Mouse (Mus musculus) myocyte (in vitro differentiated cells): ENCODE data around the gene Eif4b.

ENCODE experiments used
- CEBPB ChIP-seq: IDR thresholded peaks from 2 replicates; pipeline ENCODE4 v1.6.1; 2011; ENCODE audit warnings: mild to moderate bottlenecking, moderate library complexity; ENCODE audit not compliant: poor library complexity, insufficient read depth, severe bottlenecking
- E2F4 ChIP-seq: IDR thresholded peaks from one replicate; pipeline ENCODE4 v1.6.1; 2011; ENCODE audit warnings: mild to moderate bottlenecking, control low read depth, moderate library complexity; ENCODE audit not compliant: insufficient read depth
- MAX ChIP-seq: IDR thresholded peaks from one replicate; pipeline ENCODE4 v1.6.1; 2011; ENCODE audit warnings: low read depth, mild to moderate bottlenecking, control low read depth
- MYOD1 ChIP-seq, 3 experiments: IDR thresholded peaks; one replicate each; pipeline ENCODE4 v1.6.1; 2011; ENCODE audit warnings: control low read depth in 2 of 3, low read depth in 2 of 3, mild to moderate bottlenecking in 2 of 3, moderate library complexity in 1 of 3; ENCODE audit not compliant: insufficient read length in 2 of 3, control insufficient read depth in 1 of 3
- POLR2A ChIP-seq: IDR thresholded peaks from one replicate; pipeline ENCODE4 v1.6.1; 2011; ENCODE audit warnings: low read depth, mild to moderate bottlenecking, control low read depth, moderate library complexity; ENCODE audit not compliant: insufficient read length
- POLR2AphosphoS2 ChIP-seq: IDR thresholded peaks from one replicate; pipeline ENCODE4 v1.6.1; 2011; ENCODE audit warnings: low read depth, control low read depth; ENCODE audit not compliant: insufficient read length
- REST ChIP-seq: IDR thresholded peaks from one replicate; pipeline ENCODE4 v1.6.1; 2011; ENCODE audit warnings: mild to moderate bottlenecking, control low read depth, moderate library complexity; ENCODE audit not compliant: insufficient read depth, insufficient read length
- SRF ChIP-seq: IDR thresholded peaks from one replicate; pipeline ENCODE4 v1.6.1; 2011; ENCODE audit warnings: low read depth; ENCODE audit not compliant: control insufficient read depth, insufficient read length
- TCF12 ChIP-seq: IDR thresholded peaks from one replicate; pipeline ENCODE4 v1.6.1; 2011; ENCODE audit warnings: mild to moderate bottlenecking, control low read depth; ENCODE audit not compliant: poor library complexity, insufficient read depth, severe bottlenecking
- TCF3 ChIP-seq: IDR thresholded peaks from one replicate; pipeline ENCODE4 v1.6.1; 2011; ENCODE audit warnings: low read depth, control low read depth; ENCODE audit not compliant: insufficient read length
- USF1 ChIP-seq: IDR thresholded peaks from one replicate; pipeline ENCODE4 v1.6.1; 2011; ENCODE audit warnings: low read depth, mild to moderate bottlenecking, control low read depth, moderate library complexity

GRCm38 (mm10) chr15:102044745-102045144 lies 28.8 kb upstream of the Eif4b start:
- no peak for TF ChIP-seq POLR2A
- TF ChIP-seq CEBPB: no peak
- no peak for TF ChIP-seq MYOD1 (IDR thresholded peaks at IDR 0.05; ENCODE audit: control insufficient read depth in 1 of 3, insufficient read length in 2 of 3, low read depth in 2 of 3)
- TF ChIP-seq TCF3: no peak
- no peak for TF ChIP-seq E2F4
- no peak for TF ChIP-seq POLR2AphosphoS2
- TF ChIP-seq REST: no peak
- TF ChIP-seq MAX: no peak
- no peak for TF ChIP-seq USF1
- TF ChIP-seq TCF12: no peak
- no peak for TF ChIP-seq SRF
